Mouse (Mus musculus) hindbrain, postnatal 0 days (tissue): Measurements from ENCODE around the gene Ryr2. TPM values are rescaled to one million over a fixed set of nuclear protein-coding genes. Genes with fewer than 3 reads are reported as not detected.

ENCODE experiments used
- ATAC-seq: fragments of 200-750 bp; cut with Nextera tagmentation; 2 replicates; pipeline ENCODE4 v1.8.0; 2017; ENCODE audit warnings: mild to moderate bottlenecking, moderate TSS enrichment, moderate library complexity
- DNase-seq: peaks from one replicate; pipeline ENCODE4 v3.0.0-alpha.2; 2015; ENCODE audit warnings: low spot score
- H3K27ac ChIP-seq: fragments of 300-500 bp; sonication (generic); 2 replicates; pipeline ENCODE4 v1.5.1; 2014; ENCODE audit warnings: mild to moderate bottlenecking
- H3K27me3 ChIP-seq: fragments of 300-500 bp; sonication (generic); 2 replicates; pipeline ENCODE4 v1.6.1; 2014; ENCODE audit warnings: low read length, mixed read lengths; ENCODE audit not compliant: insufficient read depth
- H3K36me3 ChIP-seq: fragments of 300-500 bp; sonication (generic); 2 replicates; pipeline ENCODE4 v1.6.1; 2014; ENCODE audit warnings: low read length, mixed read lengths; ENCODE audit not compliant: insufficient read depth
- H3K4me1 ChIP-seq: fragments of 300-500 bp; sonication (generic); 2 replicates; pipeline ENCODE4 v1.6.1; 2014; ENCODE audit warnings: antibody characterized with exemption, low read length, mixed read lengths; ENCODE audit not compliant: insufficient read depth
- H3K4me2 ChIP-seq: fragments of 300-500 bp; sonication (generic); 2 replicates; pipeline ENCODE4 v1.6.1; 2014; ENCODE audit warnings: low read depth, mild to moderate bottlenecking, low read length, moderate library complexity, mixed read lengths
- H3K4me3 ChIP-seq: fragments of 300-500 bp; sonication (generic); 2 replicates; pipeline ENCODE4 v1.5.1; 2014; ENCODE audit warnings: low read length
- H3K9ac ChIP-seq: fragments of 300-500 bp; sonication (generic); replicated peaks from 2 replicates; pipeline ENCODE4 v1.6.1; 2014; ENCODE audit warnings: mild to moderate bottlenecking, low read length, moderate library complexity, mixed read lengths
- H3K9me3 ChIP-seq: fragments of 300-500 bp; sonication (generic); 2 replicates; pipeline ENCODE4 v1.6.1; 2016; ENCODE audit warnings: low read length, mixed read lengths
- CTCF ChIP-seq: IDR thresholded peaks from 2 replicates; pipeline ENCODE4 v1.5.1; 2016; ENCODE audit warnings: antibody characterized with exemption, control low read depth, low read depth
- WGBS: fragments of 180-500 bp; shearing (Covaris S2); extraction: QIAGEN DNeasy Blood & Tissue Kit; methylation state at CpG from one replicate; pipeline ENCODE4 v1.1.7; 2014; 5-methylcytosine and 5-hydroxymethylcytosine counted together
- polyA plus RNA-seq: library from polyadenylated mRNA; unstranded; fragments of >200 nt; fragmentation: Nextera tagmentation; extraction: Ambion mirVana; gene quantifications from 2 replicates; pipeline ENCODE4 v1.2.1, GENCODE M21; 2015
- total RNA-seq: library from RNA; depleted of rRNA; stranded (reverse); fragments of >200 nt; gene quantifications from 2 replicates; pipeline ENCODE4 v1.2.3, GENCODE M21; 2014

Ryr2 gene
- total and polyA plus RNA-seq, 2 experiments from 2014 or later, result 3.8 to 29.8 TPM

GRCm38 (mm10) chr13:11902856-11903255 is 203.9 kb downstream of the Ryr2 start:
- DNase-seq (no peak), ATAC-seq (no peak)
- Histone ChIP-seq H3K27ac (no peak overlapping the region), H3K27me3 (no peaks in the 10 kb centered on the region), H3K36me3 (no peaks in the 10 kb centered on the region), H3K9ac (no peak overlapping the region), H3K4me3 (no peak overlapping the region), H3K4me1 (no peaks in the 10 kb centered on the region), H3K4me2 (peak overlapping the region; percentile 33), H3K9me3 (no peaks in the 10 kb centered on the region)
- WGBS, result 19% methylated on average over 6 of the region's 6 CpGs
- TF ChIP-seq CTCF, result no peak

GRCm38 (mm10) chr13:11900631-11901030 is 206.1 kb downstream of the Ryr2 start:
- H3K36me3 ChIP-seq, result no peaks in the 10 kb centered on the region
- no peak overlapping the region for H3K4me2 ChIP-seq
- no peak for ATAC-seq
- H3K4me1 ChIP-seq, result no peaks in the 10 kb centered on the region
- H3K27me3 ChIP-seq, result no peaks in the 10 kb centered on the region
- TF ChIP-seq CTCF, result no peak
- DNase-seq, result no peak
- no peak overlapping the region for H3K9ac ChIP-seq
- no peak overlapping the region for H3K4me3 ChIP-seq
- WGBS, result 78% methylated on average over 2 of the region's 2 CpGs
- no peaks in the 10 kb centered on the region for H3K9me3 ChIP-seq
- no peak overlapping the region for H3K27ac ChIP-seq

DNA sequence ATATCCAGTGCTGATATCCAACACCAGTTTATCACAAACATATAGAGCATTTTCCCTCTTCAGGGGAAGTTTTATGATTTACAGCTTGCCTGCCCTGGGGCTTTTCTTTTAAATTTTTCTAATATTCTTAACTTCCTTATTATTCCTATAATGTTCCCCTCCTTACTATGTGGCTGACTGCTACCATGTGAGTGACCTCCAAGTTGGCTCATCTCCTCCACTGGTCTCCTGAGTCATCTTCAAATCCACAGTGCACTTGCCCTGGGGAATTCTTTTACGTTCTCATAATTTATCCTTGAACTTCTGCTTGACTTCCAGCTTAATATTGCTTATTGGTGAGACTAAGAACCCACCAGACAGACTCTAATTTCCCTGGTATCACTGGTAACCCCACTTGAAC is 211.1 kb downstream of the Ryr2 start:
- no peak overlapping the region for H3K4me3 ChIP-seq
- H3K4me1 ChIP-seq, result no peaks in the 10 kb centered on the region
- DNase-seq (no peak), ATAC-seq (no peak)
- WGBS, result 54% methylated on average over 1 of the region's 1 CpGs
- no peaks in the 10 kb centered on the region for H3K36me3 ChIP-seq
- no peak overlapping the region for H3K9ac ChIP-seq
- no peak overlapping the region for H3K4me2 ChIP-seq
- H3K9me3 ChIP-seq, result no peaks in the 10 kb centered on the region
- no peaks in the 10 kb centered on the region for H3K27me3 ChIP-seq
- no peak overlapping the region for H3K27ac ChIP-seq
- TF ChIP-seq CTCF, result no peak

DNA sequence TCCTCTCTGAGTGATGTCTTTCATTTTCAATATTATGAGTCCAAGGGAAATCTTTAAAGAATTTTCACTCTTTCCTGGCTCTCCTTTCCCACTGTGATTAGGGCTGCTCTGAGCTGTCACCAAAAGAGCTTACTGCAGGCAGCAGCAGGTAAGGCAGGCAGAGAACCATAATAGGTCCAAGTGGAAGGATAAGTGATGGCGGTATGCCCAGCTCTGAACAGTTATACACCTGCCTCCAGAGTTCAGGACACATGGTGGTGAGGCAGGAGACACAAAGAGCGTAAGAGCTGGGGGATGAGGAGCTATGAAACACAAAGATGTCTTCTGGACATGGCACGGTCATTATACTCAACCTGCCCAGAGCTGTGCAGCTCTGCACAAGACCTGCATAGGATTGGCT is 215.0 kb downstream of the Ryr2 start:
- Histone ChIP-seq H3K27ac (no peak overlapping the region), H3K4me2 (no peak overlapping the region), H3K36me3 (no peaks in the 10 kb centered on the region), H3K27me3 (no peaks in the 10 kb centered on the region), H3K9me3 (no peaks in the 10 kb centered on the region), H3K4me1 (no peaks in the 10 kb centered on the region), H3K9ac (no peak overlapping the region), H3K4me3 (no peak overlapping the region)
- DNase-seq (no peak), ATAC-seq (no peak)
- TF ChIP-seq CTCF, result no peak
- WGBS, result 86% methylated on average over 3 of the region's 3 CpGs

- no peak overlapping the region for H3K4me2 ChIP-seq
- ATAC-seq, result no peak
- no peak overlapping the region for H3K4me3 ChIP-seq
- H3K4me1 ChIP-seq, result no peaks in the 10 kb centered on the region
- H3K27me3 ChIP-seq, result no peaks in the 10 kb centered on the region
- H3K27ac ChIP-seq, result no peak overlapping the region
- WGBS, result 74% methylated on average over 3 of the region's 3 CpGs
- no peak for DNase-seq
- no peak overlapping the region for H3K9ac ChIP-seq
- no peaks in the 10 kb centered on the region for H3K9me3 ChIP-seq
- H3K36me3 ChIP-seq, result no peaks in the 10 kb centered on the region
- TF ChIP-seq CTCF, result no peak
Measured at GRCm38 (mm10) chr13:11891115-11891514, 215.6 kb downstream of the Ryr2 start.

- no peaks in the 10 kb centered on the region for H3K9me3 ChIP-seq
- H3K4me2 ChIP-seq, result no peak overlapping the region
- WGBS, result 93% methylated on average over 3 of the region's 3 CpGs
- no peak for TF ChIP-seq CTCF
- peaks cover 7% of the 10 kb centered on the region; the same call in 1 of the 2 replicates for H3K4me1 ChIP-seq
- no peaks in the 10 kb centered on the region for H3K36me3 ChIP-seq
- DNase-seq, result no peak
- no peak overlapping the region for H3K27ac ChIP-seq
- H3K9ac ChIP-seq, result no peak overlapping the region
- H3K27me3 ChIP-seq, result no peaks in the 10 kb centered on the region
- no peak overlapping the region for H3K4me3 ChIP-seq
- ATAC-seq, result no peak
Measured at GRCm38 (mm10) chr13:11884175-11884574, 222.6 kb downstream of the Ryr2 start.

- Histone ChIP-seq H3K4me3 (no peak overlapping the region), H3K4me1 (peaks cover 9% of the 10 kb centered on the region; the same call in 1 of the 2 replicates), H3K4me2 (no peak overlapping the region), H3K27me3 (no peaks in the 10 kb centered on the region), H3K9me3 (no peaks in the 10 kb centered on the region), H3K9ac (no peak overlapping the region), H3K36me3 (no peaks in the 10 kb centered on the region), H3K27ac (no peak overlapping the region)
- no peak for ATAC-seq
- no peak for TF ChIP-seq CTCF
- 93% methylated on average over 4 of the region's 4 CpGs for WGBS
- no peak for DNase-seq
Measured at GRCm38 (mm10) chr13:11882359-11882758, 224.4 kb downstream of the Ryr2 start.
